Mouse (Mus musculus) bone marrow macrophage, adult 2 months (primary cell): ENCODE results near the gene Gm49342. TPM values are rescaled to one million over a fixed set of nuclear protein-coding genes. Genes with fewer than 3 reads are reported as not detected.
"Not testable (repeated sequence)": the region's sequence is repeated elsewhere in the genome, so short reads cannot be mapped to it uniquely, and the experiment has no call there.

Source experiments
- H3K27ac ChIP-seq: 2 replicates; pipeline ENCODE4 v1.5.1; 2012; ENCODE audit warnings: low read depth, low read length; ENCODE audit not compliant: insufficient read depth
- H3K4me1 ChIP-seq: 2 replicates; pipeline ENCODE4 v1.6.1; 2012; ENCODE audit warnings: low read length; ENCODE audit not compliant: control insufficient read depth, insufficient read depth
- H3K4me3 ChIP-seq: 2 replicates; pipeline ENCODE4 v1.5.1; 2012; ENCODE audit warnings: mild to moderate bottlenecking, low read length, moderate library complexity; ENCODE audit not compliant: insufficient read depth
- CTCF ChIP-seq: IDR thresholded peaks from 2 replicates; pipeline ENCODE4 v1.5.1; 2012; ENCODE audit warnings: low read depth, mild to moderate bottlenecking, low read length, moderate library complexity
- POLR2A ChIP-seq: IDR thresholded peaks from 2 replicates; pipeline ENCODE4 v1.6.1; 2012; ENCODE audit warnings: mild to moderate bottlenecking, low read depth, low read length, borderline replicate concordance
- polyA plus RNA-seq: library from polyadenylated mRNA; stranded (reverse); fragments of >200 nt; gene quantifications from 2 replicates; pipeline ENCODE4 v1.2.4, GENCODE M21; 2012; ENCODE audit not compliant: missing spikeins, insufficient read depth, insufficient read length

Gene Gm49342
- polyA plus RNA-seq, 1 experiment = 45.7 TPM

DNA sequence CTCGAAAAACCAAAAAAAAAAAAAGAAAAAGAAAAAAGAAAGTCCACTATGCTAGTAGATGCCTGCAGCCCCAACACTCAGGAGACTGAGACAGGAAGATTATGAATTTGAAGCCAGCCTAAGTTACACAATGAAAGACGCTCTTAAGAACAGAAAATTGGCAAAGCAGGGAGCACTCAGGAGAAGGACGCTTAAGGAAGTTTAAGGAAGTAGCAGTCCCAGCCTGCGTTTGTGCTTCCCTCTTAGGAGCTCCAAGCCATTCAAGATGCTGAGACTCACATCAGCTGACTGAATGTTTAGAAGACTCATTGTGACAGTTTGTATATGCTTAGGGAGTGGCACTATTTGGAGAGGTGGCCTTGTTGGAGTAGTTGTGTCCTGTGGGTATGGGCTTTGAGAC is 36.2 kb upstream of the Gm49342 start:
- TF ChIP-seq POLR2A (no peak), CTCF (no peak)
- peak overlapping the region; percentile 56 for H3K27ac ChIP-seq
- no peak overlapping the region for H3K4me3 ChIP-seq
- H3K4me1 ChIP-seq = peaks cover 36% of the 10 kb centered on the region

DNA sequence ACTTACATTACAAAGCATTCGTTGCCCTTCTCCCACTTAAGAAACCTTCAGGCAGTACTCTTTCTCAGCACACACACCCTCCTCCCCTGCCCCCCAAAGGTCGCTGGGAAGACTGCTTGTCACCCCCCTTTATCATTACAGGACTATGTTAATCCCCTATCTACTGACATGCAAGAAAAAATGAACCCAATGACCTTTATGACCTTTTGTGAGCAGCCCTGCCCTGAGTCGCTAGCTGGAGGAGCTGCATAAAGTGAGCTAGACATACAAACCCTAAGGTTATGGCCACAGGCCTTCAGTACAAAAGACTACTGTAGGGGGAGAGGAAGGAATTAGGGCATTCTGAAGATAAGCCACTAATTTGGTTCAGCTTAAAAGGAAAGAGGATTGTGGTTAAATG is 33.0 kb upstream of the Gm49342 start:
- Histone ChIP-seq H3K4me1 (peaks cover 28% of the 10 kb centered on the region), H3K27ac (no peak overlapping the region), H3K4me3 (no peak overlapping the region)
- TF ChIP-seq CTCF = no peak
- no peak for TF ChIP-seq POLR2A

DNA sequence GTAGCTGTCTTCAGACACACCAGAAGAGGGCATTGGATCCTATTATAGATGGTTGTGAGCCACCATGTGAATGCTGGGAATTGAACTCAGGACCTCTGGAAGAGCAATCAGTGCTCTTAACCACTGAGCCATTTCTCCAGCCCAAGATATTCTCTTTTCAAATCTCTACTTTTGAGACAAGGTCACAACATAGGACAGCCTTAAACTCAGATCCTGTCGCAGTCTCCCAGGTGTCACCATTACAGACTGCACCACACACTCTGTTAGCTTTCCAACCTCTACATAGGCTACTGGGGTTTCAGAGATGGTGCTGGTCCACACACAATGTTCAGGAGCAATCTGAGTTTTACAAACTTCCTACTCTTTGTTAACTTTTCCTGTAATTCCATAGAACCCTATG is 20.9 kb upstream of the Gm49342 start:
- H3K4me1 ChIP-seq, H3K27ac ChIP-seq: not testable (repeated sequence)
- H3K4me3 ChIP-seq = peak overlapping the region; percentile 24

DNA sequence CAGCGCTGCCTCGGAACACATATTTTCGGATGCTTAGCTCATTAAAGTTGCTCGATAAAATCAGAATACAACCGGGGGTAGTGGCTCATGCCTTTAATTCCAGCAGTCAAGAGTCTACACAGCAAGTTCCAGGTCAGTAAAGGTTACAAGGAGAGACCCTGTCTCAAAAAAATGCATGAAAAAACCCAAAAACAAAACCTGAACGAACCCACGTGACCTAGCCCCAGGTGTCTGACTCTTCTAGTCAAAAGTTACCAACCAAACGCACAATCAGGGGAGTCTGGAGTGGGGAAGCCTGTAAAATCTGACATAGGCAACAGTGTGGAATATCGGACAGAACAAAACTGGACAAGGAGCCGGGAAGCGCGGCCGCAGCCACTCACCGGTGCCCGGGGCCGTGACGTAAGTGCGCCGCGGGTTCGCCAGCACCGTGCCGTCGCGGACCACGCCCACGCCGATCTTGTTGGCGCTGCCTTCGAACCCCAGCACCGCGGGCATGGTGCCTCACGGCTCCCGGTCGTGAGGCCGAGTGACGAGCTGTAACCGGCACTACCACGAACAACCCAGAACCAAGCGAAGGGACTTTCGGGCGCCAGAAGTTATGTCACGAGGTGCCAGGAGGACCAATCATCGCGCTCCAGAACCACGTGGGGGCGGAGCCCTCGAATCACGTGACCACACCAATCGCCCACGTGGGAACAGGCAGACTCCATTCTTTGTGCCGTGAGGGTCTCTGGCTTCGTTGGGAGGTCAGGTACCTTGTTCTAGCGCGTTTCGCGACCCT is 19.8 kb upstream of the Gm49342 start, which contains the start of the genes Osgep and Apex1:
Osgep (minus strand) TSS at position 613 of the 784 bp plus-strand sequence.
Apex1 (plus strand) TSS at position 688 of the 784 bp plus-strand sequence.
- TF ChIP-seq POLR2A (no peak), CTCF (no peak)
- Histone ChIP-seq H3K27ac (peak within 1 kb of the TSS; percentile 87), H3K4me3 (peak within 1 kb of the TSS; percentile 82), H3K4me1 (peaks cover 17% of the 10 kb centered on the region)

DNA sequence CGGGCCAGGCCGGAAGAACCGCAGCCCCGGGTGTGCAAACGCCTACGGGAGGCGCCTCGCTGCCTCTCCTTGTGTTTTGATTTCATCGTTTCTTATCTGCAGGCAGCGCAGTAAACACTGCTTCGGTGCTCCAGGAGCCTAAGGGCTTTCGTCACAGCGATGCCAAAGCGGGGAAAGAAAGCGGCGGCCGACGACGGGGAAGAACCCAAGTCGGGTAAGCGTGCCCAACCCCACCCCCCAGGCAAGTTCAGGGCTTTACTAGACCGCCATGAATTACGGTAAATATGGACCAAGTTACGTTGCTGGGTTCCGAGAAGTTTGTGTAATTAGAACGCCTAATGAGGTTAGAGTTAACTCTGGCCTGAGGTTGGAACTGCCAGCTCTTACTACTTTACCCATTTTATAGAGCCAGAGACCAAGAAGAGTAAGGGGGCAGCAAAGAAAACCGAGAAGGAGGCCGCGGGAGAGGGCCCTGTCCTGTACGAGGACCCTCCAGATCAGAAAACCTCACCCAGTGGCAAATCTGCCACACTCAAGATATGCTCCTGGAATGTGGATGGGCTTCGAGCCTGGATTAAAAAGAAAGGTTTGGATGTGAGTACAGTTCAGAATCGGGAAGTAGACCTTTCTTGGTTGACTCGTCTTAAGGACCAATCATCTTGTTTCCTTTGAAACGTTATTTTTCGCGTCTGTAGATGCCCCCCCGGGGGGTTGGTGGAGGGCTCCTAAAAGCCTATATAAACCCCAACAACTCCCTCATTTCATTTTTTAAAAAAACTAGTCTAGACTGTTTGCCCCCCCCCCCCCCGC is 19.0 kb upstream of the Gm49342 start:
- H3K27ac ChIP-seq = peak overlapping the region; percentile 75
- H3K4me3 ChIP-seq = peak overlapping the region; percentile 82
- TF ChIP-seq CTCF (no peak), POLR2A (no peak)
- peaks cover 17% of the 10 kb centered on the region for H3K4me1 ChIP-seq

DNA sequence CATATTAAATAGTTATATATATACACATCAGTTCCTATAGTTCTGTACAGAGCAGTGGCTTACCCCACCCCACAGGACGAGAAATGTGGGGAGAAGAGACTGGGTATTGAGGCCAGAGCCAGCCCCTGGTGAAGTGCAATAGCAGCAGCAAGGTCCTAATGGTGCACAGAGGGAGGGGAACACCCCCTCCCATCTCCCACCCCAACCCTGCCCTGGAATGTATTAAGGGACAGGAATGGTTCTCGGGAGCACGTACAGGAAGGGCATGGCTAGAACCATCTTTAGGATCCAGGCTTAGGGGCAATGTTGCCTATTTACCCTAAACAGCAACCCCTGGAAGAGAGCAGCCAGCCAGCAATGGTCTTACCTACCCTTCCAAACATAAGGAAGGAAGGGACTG is 17.0 kb upstream of the Gm49342 start:
- TF ChIP-seq POLR2A = no peak
- no peak for TF ChIP-seq CTCF
- peaks cover 22% of the 10 kb centered on the region for H3K4me1 ChIP-seq

DNA sequence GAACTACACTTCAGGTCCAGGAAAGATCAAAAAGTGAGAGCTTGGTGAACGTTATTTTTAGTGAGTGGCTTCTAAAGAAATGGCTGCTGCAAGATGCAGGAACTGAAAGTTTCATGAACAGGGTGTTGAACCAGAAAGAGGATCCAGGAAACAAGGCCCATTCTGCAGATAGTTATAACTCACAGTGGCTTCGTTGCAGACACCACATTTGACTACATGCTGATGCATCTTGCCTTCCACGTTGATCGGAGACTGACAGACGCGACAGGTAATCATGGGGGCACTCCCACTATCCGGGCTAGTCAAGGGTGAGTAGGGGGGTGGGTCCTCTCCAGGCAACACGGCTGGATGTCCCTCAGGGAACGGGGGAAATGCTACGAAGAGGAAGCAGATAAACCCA is 14.4 kb upstream of the Gm49342 start:
- H3K27ac ChIP-seq = peak overlapping the region; percentile 81
- H3K4me3 ChIP-seq = peak overlapping the region; percentile 84
- H3K4me1 ChIP-seq = peaks cover 22% of the 10 kb centered on the region
- TF ChIP-seq CTCF (no peak), POLR2A (no peak)

More for the DNA sequence above, 17.0 kb upstream of the Gm49342 start:
- Histone ChIP-seq H3K4me3 (no peak overlapping the region), H3K27ac (no peak overlapping the region)

DNA sequence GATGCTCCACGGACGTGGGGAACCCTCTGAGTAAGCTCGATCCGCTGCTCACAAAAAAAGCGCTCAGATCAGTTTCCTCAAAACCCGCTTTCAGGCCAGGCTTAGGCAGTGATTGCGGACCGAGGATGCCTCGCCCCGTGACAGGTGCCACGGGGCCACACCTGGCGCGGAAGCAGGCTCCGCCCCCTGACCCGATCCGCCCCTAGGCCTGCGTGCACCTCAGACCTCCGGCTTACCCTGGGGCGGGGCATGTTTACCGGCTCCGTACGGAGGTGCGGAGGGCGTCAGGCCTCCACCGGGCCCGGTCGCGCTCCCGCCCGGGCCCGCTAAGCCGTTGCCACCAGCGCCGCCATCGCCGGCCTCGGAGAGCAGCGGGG is 14.0 kb upstream of the Gm49342 start:
- Histone ChIP-seq H3K27ac (peak overlapping the region; percentile 81), H3K4me3 (peak overlapping the region; percentile 84), H3K4me1 (peaks cover 25% of the 10 kb centered on the region)
- TF ChIP-seq CTCF (no peak), POLR2A (no peak)

DNA sequence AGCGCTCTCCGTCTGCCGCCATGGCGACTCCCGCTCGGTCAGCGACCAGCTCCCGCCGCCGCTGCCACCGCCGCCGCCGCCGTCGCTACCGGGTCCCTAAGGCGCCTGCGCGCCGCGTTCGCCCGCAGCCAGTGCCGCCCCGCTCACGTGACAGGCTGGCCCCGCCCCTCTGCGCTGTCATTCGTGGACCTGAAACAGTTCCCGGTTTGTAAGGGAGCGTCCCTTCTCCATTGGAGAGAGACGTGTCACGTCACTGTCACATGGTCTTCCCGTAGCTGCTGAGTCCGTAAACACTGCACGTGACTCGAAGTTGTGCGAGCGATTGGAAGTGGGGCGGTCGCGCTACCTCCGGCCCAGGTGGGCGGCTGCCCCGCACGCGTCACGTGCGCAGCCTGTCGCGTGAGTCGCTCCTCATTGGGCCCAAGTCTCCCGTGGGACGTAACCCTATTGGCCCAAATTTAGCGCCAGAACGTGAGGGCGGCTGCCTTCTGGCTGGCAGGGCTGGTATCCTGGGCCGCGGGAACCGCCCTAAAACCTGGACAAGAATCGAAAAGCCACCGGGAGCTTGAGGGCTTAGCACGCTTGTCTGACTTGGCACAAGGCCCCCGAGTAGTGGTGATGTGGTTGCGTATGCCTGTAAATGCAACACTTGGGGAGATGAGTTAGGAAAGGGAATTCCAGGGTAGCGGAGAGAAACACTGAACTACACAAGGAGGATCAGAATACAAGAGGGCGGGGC is 13.4 kb upstream of the Gm49342 start, which contains the start of the genes Pip4p1 and Pnp:
Pip4p1 (minus strand) TSS at position 103 of the 739 bp plus-strand sequence.
Pnp (plus strand) TSS at position 329 of the 739 bp plus-strand sequence.
- TF ChIP-seq CTCF = no peak
- TF ChIP-seq POLR2A = no peak
- Histone ChIP-seq H3K27ac (peak within 1 kb of the TSS; percentile 89), H3K4me1 (peaks cover 27% of the 10 kb centered on the region)

More for the DNA sequence above, 13.4 kb upstream of the Gm49342 start, which contains the start of the genes Pip4p1 and Pnp:
- H3K4me3 ChIP-seq = peak within 1 kb of the TSS; percentile 84
